Mouse (Mus musculus): ENCODE results near the gene Myh3.

Gene Myh3

GRCm38 (mm10) chr11:67105689-67106088, 27.6 kb downstream of the Myh3 start:
- no peak for DNase-seq (ENCODE audit: inconsistent ontology term)

GRCm38 (mm10) chr11:67106973-67107372, 28.9 kb downstream of the Myh3 start:
- DNase-seq (ENCODE audit: inconsistent ontology term), result no peak

- peak; percentile 55 for DNase-seq (ENCODE audit: inconsistent ontology term)
Measured at GRCm38 (mm10) chr11:67110168-67110948, 32.3 kb downstream of the Myh3 start.

- peak; percentile 61 for DNase-seq (ENCODE audit: inconsistent ontology term)
Measured at GRCm38 (mm10) chr11:67112019-67112850, 34.1 kb downstream of the Myh3 start.

- peak; percentile 58 for DNase-seq (ENCODE audit: inconsistent ontology term)
Measured at GRCm38 (mm10) chr11:67112851-67113202, 34.7 kb downstream of the Myh3 start.

- DNase-seq (ENCODE audit: inconsistent ontology term), result no peak
Measured at GRCm38 (mm10) chr11:67113381-67113780, 35.3 kb downstream of the Myh3 start.

- no peak for DNase-seq (ENCODE audit: inconsistent ontology term)
Measured at GRCm38 (mm10) chr11:67114261-67114660, 36.2 kb downstream of the Myh3 start.

GRCm38 (mm10) chr11:67114901-67115300, 36.8 kb downstream of the Myh3 start:
- no peak for DNase-seq (ENCODE audit: inconsistent ontology term)

- no peak for DNase-seq (ENCODE audit: inconsistent ontology term)
Measured at GRCm38 (mm10) chr11:67116725-67117124, 38.6 kb downstream of the Myh3 start.

GRCm38 (mm10) chr11:67119539-67120070, 41.5 kb downstream of the Myh3 start:
- DNase-seq (ENCODE audit: inconsistent ontology term), result no peak

GRCm38 (mm10) chr11:67120697-67121294, 42.7 kb downstream of the Myh3 start:
- no peak for DNase-seq (ENCODE audit: inconsistent ontology term)

GRCm38 (mm10) chr11:67124943-67125342, 46.8 kb downstream of the Myh3 start:
- no peak for DNase-seq (ENCODE audit: inconsistent ontology term)

GRCm38 (mm10) chr11:67125361-67125760, 47.3 kb downstream of the Myh3 start:
- DNase-seq (ENCODE audit: inconsistent ontology term), result no peak

GRCm38 (mm10) chr11:67133526-67133925, 55.4 kb downstream of the Myh3 start:
- peak; percentile 89 for DNase-seq (ENCODE audit: inconsistent ontology term)

- DNase-seq (ENCODE audit: inconsistent ontology term), result no peak
Measured at GRCm38 (mm10) chr11:67134654-67135053, 56.6 kb downstream of the Myh3 start.

- no peak for DNase-seq (ENCODE audit: inconsistent ontology term)
Measured at GRCm38 (mm10) chr11:67135532-67135931, 57.4 kb downstream of the Myh3 start.

GRCm38 (mm10) chr11:67139556-67139955, 61.5 kb downstream of the Myh3 start:
- DNase-seq (ENCODE audit: inconsistent ontology term), result no peak

- no peak for DNase-seq (ENCODE audit: inconsistent ontology term)
Measured at GRCm38 (mm10) chr11:67140175-67140574, 62.1 kb downstream of the Myh3 start.

GRCm38 (mm10) chr11:67141031-67141430, 62.9 kb downstream of the Myh3 start:
- DNase-seq (ENCODE audit: inconsistent ontology term), result no peak

GRCm38 (mm10) chr11:67142047-67142446, 63.9 kb downstream of the Myh3 start:
- DNase-seq (ENCODE audit: inconsistent ontology term), result no peak

- no peak for DNase-seq (ENCODE audit: inconsistent ontology term)
Measured at GRCm38 (mm10) chr11:67143065-67143464, 65.0 kb downstream of the Myh3 start.

GRCm38 (mm10) chr11:67143863-67144498, 65.9 kb downstream of the Myh3 start:
- DNase-seq (ENCODE audit: inconsistent ontology term), result no peak

Measured in Muller cell, postnatal 12 days (primary cell).